Mouse (Mus musculus) G1E (cell line): Measurements from ENCODE around the gene Otud4.

Experiments used
- CTCF ChIP-seq: IDR thresholded peaks from 2 replicates; pipeline ENCODE4 v1.5.1; 2012; ENCODE audit warnings: low read depth, low read length, inconsistent platforms, mixed read lengths
- TAL1 ChIP-seq: conservative IDR thresholded peaks from 2 replicates; pipeline ENCODE4 v1.6.1; 2012; ENCODE audit warnings: low read depth, low read length, inconsistent platforms, mixed read lengths

DNA sequence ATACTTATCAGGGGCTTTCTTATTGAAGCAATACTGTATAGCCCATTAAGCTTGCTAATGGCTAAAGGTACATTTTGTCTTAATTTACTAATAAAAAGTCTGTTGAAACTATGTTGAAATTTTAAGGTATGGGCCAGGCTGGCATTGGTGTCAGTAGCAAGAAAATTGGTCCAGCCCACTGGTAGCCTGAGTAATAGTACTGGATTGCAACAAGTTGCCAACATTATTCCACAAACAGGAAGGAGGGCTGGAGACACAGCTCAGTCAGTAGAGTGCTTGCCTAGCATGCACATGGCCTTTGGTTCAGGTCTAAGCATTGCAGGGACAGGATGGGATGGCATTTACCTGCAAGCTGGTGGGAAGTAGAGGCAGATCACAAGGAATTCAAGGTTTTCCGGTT, 38.5 kb upstream of the Otud4 start:
- TF ChIP-seq CTCF, result no peak
- TF ChIP-seq TAL1, result no peak
